Mouse (Mus musculus) cerebellum, adult 2 months (tissue): Measurements from ENCODE around the gene Etv6. TPM values are rescaled to one million over a fixed set of nuclear protein-coding genes. Genes with fewer than 3 reads are reported as not detected.

Experiments used
- DNase-seq, 2 experiments: peaks; one replicate each; pipeline ENCODE4 v3.0.0; 2021
- H3K27ac ChIP-seq: fragments of 200-500 bp; 2 replicates; pipeline ENCODE4 v1.5.1; 2012; ENCODE audit warnings: low read length, control low read depth, inconsistent platforms; ENCODE audit not compliant: insufficient read depth
- H3K27me3 ChIP-seq: fragments of 200-500 bp; 2 replicates; pipeline ENCODE4 v1.6.1; 2012; ENCODE audit warnings: inconsistent platforms, mild to moderate bottlenecking, low read length, moderate library complexity; ENCODE audit not compliant: control insufficient read depth, insufficient read depth
- H3K4me1 ChIP-seq: fragments of 200-500 bp; 2 replicates; pipeline ENCODE4 v1.6.1; 2011; ENCODE audit warnings: low read length; ENCODE audit not compliant: control insufficient read depth, insufficient read depth
- H3K4me3 ChIP-seq: fragments of 200-500 bp; replicated peaks from 2 replicates; pipeline ENCODE3; 2011; ENCODE audit warnings: mild to moderate bottlenecking, low read depth, low read length, control low read depth; ENCODE audit not compliant: insufficient read depth
- CTCF ChIP-seq: fragments of 200-500 bp; IDR thresholded peaks from 2 replicates; pipeline ENCODE4 v1.5.1; 2011; ENCODE audit warnings: low read depth, mild to moderate bottlenecking, control low read depth, low read length, moderate library complexity, borderline replicate concordance; ENCODE audit not compliant: insufficient read depth
- POLR2A ChIP-seq: fragments of 200-500 bp; IDR thresholded peaks from 2 replicates; pipeline ENCODE4 v1.6.1; 2011; ENCODE audit warnings: low read length, control low read depth, borderline replicate concordance; ENCODE audit not compliant: insufficient read depth
- WGBS: fragments of 180-500 bp; shearing (Covaris S2); methylation state at CpG from one replicate; pipeline ENCODE4 v1.1.7; 2018; 5-methylcytosine and 5-hydroxymethylcytosine counted together
- polyA plus RNA-seq: library from polyadenylated mRNA; depleted of rRNA; stranded (reverse); fragments of >200 nt; gene quantifications from 2 replicates; pipeline ENCODE4 v1.2.3, GENCODE M21; 2012

Etv6 gene
- polyA plus RNA-seq, 1 experiment = 8.9 TPM

GRCm38 (mm10) chr6:134246109-134246508 lies 210.6 kb downstream of the Etv6 start:
- Histone ChIP-seq H3K27ac (no peak overlapping the region), H3K4me3 (no peak overlapping the region), H3K4me1 (no peaks in the 10 kb centered on the region), H3K27me3 (no peaks in the 10 kb centered on the region)
- DNase-seq = no peak
- WGBS = 81% methylated on average over 2 of the region's 2 CpGs
- no peak for TF ChIP-seq POLR2A
- no peak for TF ChIP-seq CTCF

DNA sequence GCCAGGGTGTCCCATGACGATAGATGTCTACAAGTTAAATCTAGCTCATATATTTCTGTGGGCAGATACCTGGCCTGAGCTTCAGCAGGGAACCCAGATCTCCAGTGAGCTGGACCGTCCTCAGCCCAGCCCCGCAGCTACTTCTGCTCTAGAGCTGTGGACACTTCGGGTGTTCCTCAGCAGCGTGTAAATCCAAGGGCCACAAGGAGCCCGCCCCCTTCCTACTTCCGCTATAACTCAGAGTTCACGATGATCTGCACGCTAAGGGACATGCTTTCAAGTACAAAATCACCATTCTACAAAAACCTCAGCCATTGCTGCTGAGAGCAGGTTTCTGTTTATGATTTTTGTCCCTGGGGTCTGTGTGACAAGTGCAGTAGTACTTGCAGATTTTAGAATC lies 211.8 kb downstream of the Etv6 start:
- WGBS = 94% methylated on average over 9 of the region's 9 CpGs

DNA sequence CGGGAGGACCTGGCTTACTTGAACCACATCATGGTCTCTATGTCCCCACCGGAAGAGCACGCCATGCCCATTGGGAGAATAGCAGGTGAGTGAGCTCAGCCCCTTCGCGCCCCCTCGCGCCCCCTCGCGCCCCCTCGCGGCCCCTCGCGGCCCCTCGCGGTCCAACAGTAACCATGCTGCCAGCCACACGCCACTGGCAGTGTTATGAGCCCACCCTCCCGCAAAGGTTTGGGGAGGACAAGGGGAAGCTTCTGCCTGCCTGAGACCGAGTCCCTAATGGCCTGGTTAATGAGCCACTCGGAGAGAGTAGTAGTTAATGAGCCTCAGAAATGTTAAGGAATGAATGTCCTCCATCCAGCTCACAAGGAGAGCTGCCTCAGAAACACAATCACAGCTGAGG lies 213.2 kb downstream of the Etv6 start:
- TF ChIP-seq CTCF (no peak), POLR2A (no peak)
- 92% methylated on average over 19 of the region's 19 CpGs for WGBS
- Histone ChIP-seq H3K4me3 (no peak overlapping the region), H3K27me3 (no peaks in the 10 kb centered on the region), H3K4me1 (no peaks in the 10 kb centered on the region), H3K27ac (no peak overlapping the region)
- no peak for DNase-seq

More for the DNA sequence above, 211.8 kb downstream of the Etv6 start:
- no peak overlapping the region for H3K27ac ChIP-seq
- TF ChIP-seq POLR2A = no peak
- TF ChIP-seq CTCF = no peak
- no peak for DNase-seq
- H3K4me1 ChIP-seq = no peaks in the 10 kb centered on the region
- H3K27me3 ChIP-seq = no peaks in the 10 kb centered on the region
- no peak overlapping the region for H3K4me3 ChIP-seq

DNA sequence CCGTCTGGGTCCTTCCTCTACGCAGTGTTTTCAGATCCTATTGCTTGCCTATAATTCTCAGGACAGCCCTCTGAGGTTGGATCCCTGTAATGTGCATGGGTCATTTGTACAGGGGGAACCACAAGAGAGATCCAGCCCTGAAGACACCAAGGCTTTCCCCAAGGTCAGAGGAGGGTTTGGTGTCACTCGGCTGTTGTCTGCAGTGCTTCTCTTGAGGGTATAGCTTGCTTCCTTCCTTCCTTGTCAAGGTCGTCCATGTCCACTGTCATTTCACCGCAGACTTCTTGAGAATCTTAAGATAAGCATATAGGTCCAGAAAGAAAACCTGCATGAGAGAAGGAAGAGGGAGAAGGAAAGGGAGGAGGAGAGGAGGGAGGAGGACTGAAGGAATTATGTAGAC lies 215.3 kb downstream of the Etv6 start:
- H3K4me1 ChIP-seq = no peaks in the 10 kb centered on the region
- no peaks in the 10 kb centered on the region for H3K27me3 ChIP-seq
- no peak for TF ChIP-seq POLR2A
- TF ChIP-seq CTCF = no peak
- WGBS = 86% methylated on average over 5 of the region's 5 CpGs
- H3K4me3 ChIP-seq = no peak overlapping the region
- no peak for DNase-seq
- H3K27ac ChIP-seq = no peak overlapping the region

DNA sequence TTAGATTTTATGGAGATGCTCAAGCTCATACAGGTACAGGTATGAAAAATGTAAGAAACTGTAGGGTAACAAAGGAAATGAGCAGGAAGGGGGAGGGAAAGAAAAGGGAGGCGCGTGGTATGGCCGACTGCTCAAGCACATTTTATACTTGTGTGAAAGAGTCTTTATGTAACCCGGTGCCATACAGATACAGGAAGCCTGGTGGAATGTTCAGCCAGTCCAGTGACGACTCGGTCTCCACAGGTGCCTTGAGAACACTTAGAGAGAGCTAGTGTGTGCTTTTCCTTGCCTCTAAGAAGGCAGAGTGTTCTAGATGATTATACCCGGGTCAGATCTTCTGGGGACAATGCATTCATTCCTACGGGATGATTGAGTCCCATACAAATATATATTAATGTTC lies 215.9 kb downstream of the Etv6 start:
- Histone ChIP-seq H3K27me3 (no peaks in the 10 kb centered on the region), H3K4me1 (no peaks in the 10 kb centered on the region), H3K27ac (no peak overlapping the region), H3K4me3 (no peak overlapping the region)
- no peak for DNase-seq
- TF ChIP-seq CTCF = no peak
- TF ChIP-seq POLR2A = no peak
- 94% methylated on average over 8 of the region's 8 CpGs for WGBS

GRCm38 (mm10) chr6:134252081-134252755 lies 216.7 kb downstream of the Etv6 start:
- 94% methylated on average over 8 of the region's 8 CpGs for WGBS
- H3K27me3 ChIP-seq = no peaks in the 10 kb centered on the region
- no peaks in the 10 kb centered on the region for H3K4me1 ChIP-seq
- H3K27ac ChIP-seq = no peak overlapping the region
- H3K4me3 ChIP-seq = no peak overlapping the region
- no peak for DNase-seq
- TF ChIP-seq POLR2A (no peak), CTCF (no peak)

DNA sequence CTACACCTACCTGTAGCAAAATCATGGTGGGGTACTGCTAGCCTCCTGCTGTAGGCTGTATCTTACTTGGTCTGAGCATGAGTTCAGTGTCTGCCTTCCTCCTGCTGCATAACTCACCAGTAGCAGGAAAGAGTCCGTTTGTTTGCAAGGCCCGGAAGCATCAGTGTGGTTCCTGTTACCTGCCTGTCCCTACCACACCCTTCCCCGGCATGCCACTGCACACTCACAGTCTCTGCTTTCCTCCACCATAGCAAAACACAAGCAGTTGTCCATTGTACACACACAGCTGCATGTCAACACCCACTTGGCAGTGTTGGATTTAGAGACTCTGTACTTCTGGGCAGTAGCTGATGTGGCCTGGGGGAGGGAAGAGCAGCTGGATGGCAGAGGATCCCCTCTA lies 220.9 kb downstream of the Etv6 start:
- 85% methylated on average over 3 of the region's 3 CpGs for WGBS
- no peak for DNase-seq

GRCm38 (mm10) chr6:134259913-134260312 lies 224.4 kb downstream of the Etv6 start:
- H3K4me1 ChIP-seq = no peaks in the 10 kb centered on the region
- DNase-seq = no peak
- H3K27me3 ChIP-seq = no peaks in the 10 kb centered on the region
- TF ChIP-seq CTCF (no peak), POLR2A (no peak)
- WGBS = 92% methylated on average over 8 of the region's 8 CpGs
- H3K4me3 ChIP-seq = no peak overlapping the region
- no peak overlapping the region for H3K27ac ChIP-seq

More for the DNA sequence above, 220.9 kb downstream of the Etv6 start:
- no peak overlapping the region for H3K4me3 ChIP-seq
- TF ChIP-seq CTCF = no peak
- TF ChIP-seq POLR2A = no peak
- no peaks in the 10 kb centered on the region for H3K4me1 ChIP-seq
- no peak overlapping the region for H3K27ac ChIP-seq
- no peaks in the 10 kb centered on the region for H3K27me3 ChIP-seq

DNA sequence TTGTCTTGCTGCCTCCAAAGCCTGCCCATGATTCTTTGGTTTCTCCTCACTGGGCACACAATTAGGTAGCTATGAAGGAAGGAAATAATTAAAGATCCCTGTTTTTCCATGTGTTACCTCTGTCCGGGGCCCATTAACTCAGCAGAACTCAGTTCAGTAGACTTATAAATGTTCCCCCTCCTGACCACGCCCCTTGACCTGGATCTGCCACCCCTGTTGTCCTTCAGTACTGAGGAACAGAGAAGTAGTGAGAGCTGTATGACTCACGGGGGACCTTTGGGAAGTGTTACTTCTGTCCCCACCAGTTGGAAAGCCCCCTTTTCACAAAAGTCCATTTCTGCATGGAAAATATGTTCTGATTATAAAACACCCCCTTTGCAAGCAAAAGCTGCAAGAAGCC lies 226.4 kb downstream of the Etv6 start:
- no peak for DNase-seq
- no peak overlapping the region for H3K27ac ChIP-seq
- H3K27me3 ChIP-seq = no peaks in the 10 kb centered on the region
- TF ChIP-seq POLR2A = no peak
- no peak for TF ChIP-seq CTCF
- no peaks in the 10 kb centered on the region for H3K4me1 ChIP-seq
- H3K4me3 ChIP-seq = no peak overlapping the region
- WGBS = 87% methylated on average over 3 of the region's 3 CpGs
